Mouse (Mus musculus): ENCODE measurements around the gene Gm13088. TPM values are rescaled to one million over a fixed set of nuclear protein-coding genes. Genes with fewer than 3 reads are reported as not detected.
"Not testable (repeated sequence)": the region's sequence is repeated elsewhere in the genome, so short reads cannot be mapped to it uniquely, and the experiment has no call there.

Gene Gm13088
- total RNA-seq (2021) (not detected), polyA plus RNA-seq (2012; rRNA removed) (not detected in 2 replicates)
- long read RNA-seq: 0 reads

GRCm38 (mm10) chr4:143657146-143657545, at the start of gene Gm13088:
Gene Gm13088, minus strand, starts transcription at chr4:143657246.
- H3K36me3 ChIP-seq (ENCODE audit: control insufficient read depth, insufficient read depth, low read length); DNase-seq; H3K9ac ChIP-seq (ENCODE audit: low read depth, low read length); H3K4me1 ChIP-seq (ENCODE audit: control insufficient read depth, insufficient read depth, low read length); H3K79me2 ChIP-seq (replicated peaks; ENCODE audit: control insufficient read depth, insufficient read depth, low read length); H3K27me3 ChIP-seq (ENCODE audit: control insufficient read depth, insufficient read depth, low read length); intact Hi-C loops (cut with DNase I); H3K27ac ChIP-seq; H3K4me3 ChIP-seq: not testable (repeated sequence)

- 64% methylated on average over 2 of the region's 2 CpGs for WGBS
- no peak for DNase-seq
- Histone ChIP-seq H3K79me2 (replicated peaks; ENCODE audit: control insufficient read depth, insufficient read depth, low read length) (no peaks in the 10 kb centered on the region), H3K36me3 (ENCODE audit: control insufficient read depth, insufficient read depth, low read length) (no peaks in the 10 kb centered on the region), H3K27ac (no peak within 1 kb of the TSS), H3K4me3 (no peak within 1 kb of the TSS), H3K4me1 (ENCODE audit: control insufficient read depth, insufficient read depth, low read length) (no peaks in the 10 kb centered on the region), H3K9ac (ENCODE audit: low read depth, low read length) (no peak within 1 kb of the TSS), H3K27me3 (ENCODE audit: control insufficient read depth, insufficient read depth, low read length) (no peaks in the 10 kb centered on the region)
- intact Hi-C loops (cut with DNase I): no loop called here
- TF ChIP-seq EP300 (IDR thresholded peaks at IDR 0.05; ENCODE audit: insufficient read depth, low read depth, low read length) (no peak), POLR2A (IDR thresholded peaks at IDR 0.05; ENCODE audit: insufficient read depth, low read depth, low read length) (no peak), CTCF (IDR thresholded peaks at IDR 0.05) (no peak)
Measured at GRCm38 (mm10) chr4:143702611-143703010, 45.6 kb upstream of the Gm13088 start, which contains the start of gene Gm13089. Gene Gm13089, minus strand, starts transcription at chr4:143702711.

- DNase-seq; H3K9ac ChIP-seq (ENCODE audit: low read depth, low read length); intact Hi-C loops (cut with DNase I); H3K36me3 ChIP-seq (ENCODE audit: control insufficient read depth, insufficient read depth, low read length); H3K27me3 ChIP-seq (ENCODE audit: control insufficient read depth, insufficient read depth, low read length); H3K27ac ChIP-seq; H3K4me1 ChIP-seq (ENCODE audit: control insufficient read depth, insufficient read depth, low read length); H3K79me2 ChIP-seq (replicated peaks; ENCODE audit: control insufficient read depth, insufficient read depth, low read length); H3K4me3 ChIP-seq: not testable (repeated sequence)
- WGBS: 65% methylated on average over 4 of the region's 4 CpGs
Measured at GRCm38 (mm10) chr4:143618101-143618500, 38.9 kb downstream of the Gm13088 start.

GRCm38 (mm10) chr4:143614703-143615102, 42.3 kb downstream of the Gm13088 start, which contains the start of gene Gm13083:
Gene Gm13083, plus strand, starts transcription at chr4:143615003.
- H3K4me3 ChIP-seq; H3K4me1 ChIP-seq (ENCODE audit: control insufficient read depth, insufficient read depth, low read length); H3K27me3 ChIP-seq (ENCODE audit: control insufficient read depth, insufficient read depth, low read length); H3K27ac ChIP-seq; DNase-seq; intact Hi-C loops (cut with DNase I); H3K36me3 ChIP-seq (ENCODE audit: control insufficient read depth, insufficient read depth, low read length); H3K79me2 ChIP-seq (replicated peaks; ENCODE audit: control insufficient read depth, insufficient read depth, low read length); H3K9ac ChIP-seq (ENCODE audit: low read depth, low read length): not testable (repeated sequence)

GRCm38 (mm10) chr4:143611927-143612326, 45.1 kb downstream of the Gm13088 start:
- H3K27ac ChIP-seq; H3K79me2 ChIP-seq (replicated peaks; ENCODE audit: control insufficient read depth, insufficient read depth, low read length); H3K27me3 ChIP-seq (ENCODE audit: control insufficient read depth, insufficient read depth, low read length); H3K4me3 ChIP-seq; H3K4me1 ChIP-seq (ENCODE audit: control insufficient read depth, insufficient read depth, low read length); H3K9ac ChIP-seq (ENCODE audit: low read depth, low read length); H3K36me3 ChIP-seq (ENCODE audit: control insufficient read depth, insufficient read depth, low read length); intact Hi-C loops (cut with DNase I); DNase-seq: not testable (repeated sequence)
- 78% methylated on average over 9 of the region's 9 CpGs for WGBS

Other genes with a start within 250 kb of the Gm13088 start
- gene Pramef8, start 244.8 kb downstream of the Gm13088 start, total RNA-seq (2021): 1 to 10 TPM; 8.0 to 8.4 TPM
- 4.1 and 10.9 TPM in 2 replicates for gene Pramef8, start 244.8 kb downstream of the Gm13088 start, polyA plus RNA-seq (2012; rRNA removed)
- not detected for gene Oog4, start 206.9 kb downstream of the Gm13088 start, total RNA-seq (2021)
- gene Oog4, start 206.9 kb downstream of the Gm13088 start, polyA plus RNA-seq (2012; rRNA removed): not detected in 2 replicates
- not detected for gene Gm13043, start 145.9 kb downstream of the Gm13088 start, total RNA-seq (2021)
- not detected in 2 replicates for gene Gm13043, start 145.9 kb downstream of the Gm13088 start, polyA plus RNA-seq (2012; rRNA removed)
- not detected for gene Gm13040, start 121.3 kb downstream of the Gm13088 start, total RNA-seq (2021)
- not detected in 2 replicates for gene Gm13040, start 121.3 kb downstream of the Gm13088 start, polyA plus RNA-seq (2012; rRNA removed)
- not detected for gene BC080695, start 105.5 kb downstream of the Gm13088 start, total RNA-seq (2021)
- not detected in 2 replicates for gene BC080695, start 105.5 kb downstream of the Gm13088 start, polyA plus RNA-seq (2012; rRNA removed)
- not detected for gene Gm13057, start 105.5 kb downstream of the Gm13088 start, total RNA-seq (2021)
- not detected in 2 replicates for gene Gm13057, start 105.5 kb downstream of the Gm13088 start, polyA plus RNA-seq (2012; rRNA removed)
- not detected for gene Gm13083, start 42.2 kb downstream of the Gm13088 start, total RNA-seq (2021)
- gene Gm13083, start 42.2 kb downstream of the Gm13088 start, polyA plus RNA-seq (2012; rRNA removed): not detected in 2 replicates
- not detected for gene Gm13089, start 45.5 kb upstream of the Gm13088 start, total RNA-seq (2021)
- gene Gm13089, start 45.5 kb upstream of the Gm13088 start, polyA plus RNA-seq (2012; rRNA removed): not detected in 2 replicates
- not detected for gene Gm13078, start 62.2 kb upstream of the Gm13088 start, total RNA-seq (2021)
- not detected in 2 replicates for gene Gm13078, start 62.2 kb upstream of the Gm13088 start, polyA plus RNA-seq (2012; rRNA removed)
- gene Gm13023, start 132.1 kb upstream of the Gm13088 start, total RNA-seq (2021): not detected
- not detected in 2 replicates for gene Gm13023, start 132.1 kb upstream of the Gm13088 start, polyA plus RNA-seq (2012; rRNA removed)
- not detected for gene Gm13084, start 158.8 kb upstream of the Gm13088 start, total RNA-seq (2021)
- not detected in 2 replicates for gene Gm13084, start 158.8 kb upstream of the Gm13088 start, polyA plus RNA-seq (2012; rRNA removed)
- not detected for gene Gm13103, start 189.3 kb upstream of the Gm13088 start, total RNA-seq (2021)
- not detected in 2 replicates for gene Gm13103, start 189.3 kb upstream of the Gm13088 start, polyA plus RNA-seq (2012; rRNA removed)
- not detected for gene Pramef6, start 243.1 kb upstream of the Gm13088 start, total RNA-seq (2021)
- not detected in 2 replicates for gene Pramef6, start 243.1 kb upstream of the Gm13088 start, polyA plus RNA-seq (2012; rRNA removed)

Measured in heart, adult 2 months (tissue).